13 mouse cellular contexts compared by ENCODE assay signal in genomic region chr14:99176559-99176958, GRCm38 (mm10).
DNase-seq lines count a peak whose midpoint lies in the region; ATAC-seq lines count a peak whose summit lies in the region.
"Had no signal": no experiment of that assay in that cellular context is flagged by ENCODE, and none has a peak within 500 bp of the region (broad histone marks: within the 10 kb centered on the region; RNA-seq: fewer than 3 reads in every experiment).

No protein-coding gene starts in this region.

- peak; percentile 68 for DNase-seq in urinary bladder, postnatal 14 days (ENCODE audit: low spot score)
- DNase-seq in urinary bladder, adult 2 months (ENCODE audit: low spot score) = no peak
- DNase-seq in lung, postnatal 10 days = peak; percentile 75
- no peak for DNase-seq in midbrain, embryonic 14.5 days
- DNase-seq in left cerebral cortex, postnatal 36 days (ENCODE audit: low spot score in 2 of 2) = no peak
- DNase-seq in frontal cortex, adult 2 months (ENCODE audit: extremely low spot score in 1 of 2, low spot score in 1 of 2) = no peak
- DNase-seq: adrenal gland, postnatal 25 days; cerebellum, adult 18-20 months had no signal

- intact Hi-C loops in left cerebral cortex, postnatal 36 days (cut with DNase I) = no loop called here

- no peak overlapping the region for H3K4me3 ChIP-seq in heart, embryonic 16.5 days (ENCODE audit: low read length)
- no peak overlapping the region for H3K4me3 ChIP-seq in heart, embryonic 12.5 days
- H3K4me3 ChIP-seq in midbrain, embryonic 14.5 days (replicated peaks; ENCODE audit: low read depth, low read length) = no peak overlapping the region
- H3K4me3 ChIP-seq: erythroblast, embryonic 14.5 days; limb, embryonic 12.5 days; myocyte had no signal

- H3K4me2 ChIP-seq in heart, embryonic 16.5 days (ENCODE audit: low read depth, low read length) = no peak overlapping the region
- H3K4me2 ChIP-seq in heart, embryonic 12.5 days = no peak overlapping the region
- no peak overlapping the region for H3K4me2 ChIP-seq in midbrain, embryonic 14.5 days (ENCODE audit: low read length)
- H3K4me2 ChIP-seq: limb, embryonic 12.5 days had no signal

- H3K36me3 ChIP-seq in heart, embryonic 16.5 days (ENCODE audit: control insufficient read depth, insufficient read depth) = peaks cover 2% of the 10 kb centered on the region; the same call in 1 of the 2 replicates
- H3K36me3 ChIP-seq in heart, embryonic 12.5 days = peaks cover 3% of the 10 kb centered on the region; the same call in 1 of the 2 replicates
- H3K36me3 ChIP-seq in midbrain, embryonic 14.5 days (ENCODE audit: control insufficient read depth, insufficient read depth, low read length) = no peaks in the 10 kb centered on the region

- H3K27ac ChIP-seq in heart, embryonic 16.5 days (ENCODE audit: low read length) = no peak overlapping the region
- H3K27ac ChIP-seq in heart, embryonic 12.5 days (ENCODE audit: poor library complexity, severe bottlenecking) = no peak overlapping the region
- H3K27ac ChIP-seq in midbrain, embryonic 14.5 days (replicated peaks; ENCODE audit: low read depth, low read length) = no peak overlapping the region
- H3K27ac ChIP-seq: limb, embryonic 12.5 days had no signal

- ATAC-seq in heart, embryonic 16.5 days (replicated peaks; ENCODE audit: extremely low read depth, insufficient read depth, low FRiP score) = 0 out of 2 replicates have a peak, but pooled peaks have one; percentile 52
- ATAC-seq in heart, embryonic 12.5 days (ENCODE audit: insufficient number of reproducible peaks, low FRiP score) = no peak
- ATAC-seq in midbrain, embryonic 14.5 days (ENCODE audit: low FRiP score, low TSS enrichment) = no peak

- no peaks in the 10 kb centered on the region for H3K27me3 ChIP-seq in heart, embryonic 16.5 days (ENCODE audit: control insufficient read depth, insufficient read depth, low read length)
- no peaks in the 10 kb centered on the region for H3K27me3 ChIP-seq in heart, embryonic 12.5 days (replicated peaks)
- no peaks in the 10 kb centered on the region for H3K27me3 ChIP-seq in midbrain, embryonic 14.5 days (ENCODE audit: control insufficient read depth, insufficient read depth, low read length)
- H3K27me3 ChIP-seq: limb, embryonic 12.5 days had no signal

- no peaks in the 10 kb centered on the region for H3K9me3 ChIP-seq in heart, embryonic 16.5 days (replicated peaks; ENCODE audit: control insufficient read depth, low read length)
- no peaks in the 10 kb centered on the region for H3K9me3 ChIP-seq in heart, embryonic 12.5 days (replicated peaks)
- no peaks in the 10 kb centered on the region for H3K9me3 ChIP-seq in midbrain, embryonic 14.5 days (ENCODE audit: control insufficient read depth, low read length)
- H3K9me3 ChIP-seq: limb, embryonic 12.5 days had no signal

- H3K9ac ChIP-seq in heart, embryonic 16.5 days (ENCODE audit: low read length) = no peak overlapping the region
- no peak overlapping the region for H3K9ac ChIP-seq in heart, embryonic 12.5 days
- no peak overlapping the region for H3K9ac ChIP-seq in midbrain, embryonic 14.5 days (replicated peaks; ENCODE audit: low read length)
- H3K9ac ChIP-seq: limb, embryonic 12.5 days had no signal

- no peaks in the 10 kb centered on the region for H3K4me1 ChIP-seq in heart, embryonic 16.5 days (ENCODE audit: control insufficient read depth, insufficient read depth, low read length)
- H3K4me1 ChIP-seq in heart, embryonic 12.5 days (replicated peaks) = peaks cover 4% of the 10 kb centered on the region; the same call in 1 of the 2 replicates
- no peaks in the 10 kb centered on the region for H3K4me1 ChIP-seq in midbrain, embryonic 14.5 days (ENCODE audit: control insufficient read depth, insufficient read depth, low read length)
- H3K4me1 ChIP-seq: limb, embryonic 12.5 days had no signal

- 41% methylated on average over 9 of the region's 9 CpGs for WGBS in heart, embryonic 16.5 days
- 49% methylated on average over 9 of the region's 9 CpGs for WGBS in heart, embryonic 12.5 days
- WGBS in midbrain, embryonic 14.5 days = 63% methylated on average over 9 of the region's 9 CpGs

Comparison
In these comparisons a context has a peak if more than half of its experiments do, and no peak if none do; other contexts are left out.
1. DNase-seq: peak in urinary bladder, postnatal 14 days (single experiment) and lung, postnatal 10 days (single experiment); none in urinary bladder, adult 2 months (single experiment), midbrain, embryonic 14.5 days (single experiment), left cerebral cortex, postnatal 36 days (0 of 2) and frontal cortex, adult 2 months (0 of 2).